1 mouse cellular context compared by ENCODE assay signal in the genomic region with DNA sequence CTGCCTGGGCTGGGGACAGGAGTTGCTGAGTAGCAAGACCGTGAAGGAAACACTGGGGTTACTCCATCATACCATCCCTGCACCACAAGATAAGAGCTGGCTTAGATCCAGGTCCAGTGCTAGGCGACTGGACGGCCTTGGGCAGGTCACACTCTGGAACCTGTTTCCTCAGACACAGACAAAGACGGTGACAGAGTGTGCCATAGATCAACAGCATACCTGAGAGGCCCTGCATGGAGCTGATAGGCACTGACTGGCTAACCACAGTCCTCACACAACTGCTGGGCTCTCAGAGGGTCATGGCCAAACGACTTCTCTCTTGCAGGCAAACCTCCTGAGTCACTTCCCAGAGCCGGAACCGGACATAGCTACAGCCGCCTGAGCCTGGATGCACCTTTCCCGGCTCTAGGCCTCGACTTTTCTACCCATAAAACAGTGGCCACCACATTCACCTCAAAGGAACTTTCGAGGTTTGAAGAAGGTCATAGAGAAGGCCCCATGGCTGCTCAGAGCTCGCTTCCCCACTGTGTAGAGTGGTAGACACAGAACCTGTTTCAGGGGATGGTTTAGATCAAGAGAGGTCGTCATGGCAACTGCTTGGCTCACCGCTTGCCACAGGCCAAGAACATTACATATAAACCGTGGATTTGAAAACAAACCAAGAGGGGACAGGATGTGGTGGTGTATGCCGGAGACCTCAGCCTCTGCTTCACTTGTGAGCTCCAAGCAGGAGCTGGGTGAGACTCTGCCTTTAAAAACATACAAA.
A peak's percentile ranks its signal among the peaks of the same experiment; 100 is the strongest.
TF ChIP-seq lines count a peak whose summit lies in the region.

No protein-coding gene starts in this region.

TF ChIP-seq in MEL, 35 proteins besides CTCF, POLR2A, EP300 and RAD21 (continued from another document):
- no peak for TF ChIP-seq HCFC1 (IDR thresholded peaks at IDR 0.05; ENCODE audit: low read depth, low read length)
- peak; percentile 64 for TF ChIP-seq GATA1 (IDR thresholded peaks at IDR 0.05; ENCODE audit: low read depth, low read length)
- 0 out of 2 replicates have a peak, but pooled peaks have one; percentile 2 for TF ChIP-seq TCF12 (IDR thresholded peaks at IDR 0.05; ENCODE audit: low read depth, low read length)
- TF ChIP-seq E2F4 (IDR thresholded peaks at IDR 0.05; ENCODE audit: borderline replicate concordance, low read depth, low read length): no peak
- no peak for TF ChIP-seq RCOR1 (IDR thresholded peaks at IDR 0.05; ENCODE audit: low read depth, low read length)
- no peak for TF ChIP-seq KAT2A (conservative IDR thresholded peaks at IDR 0.05; ENCODE audit: low read depth, low read length)
- no peak for TF ChIP-seq MAFK (IDR thresholded peaks at IDR 0.05; ENCODE audit: borderline replicate concordance, low read depth, low read length)
- no peak for TF ChIP-seq NRF1 (IDR thresholded peaks at IDR 0.05; ENCODE audit: insufficient read depth, low read depth, low read length, poor library complexity, severe bottlenecking)
- no peak for TF ChIP-seq ZC3H11A (IDR thresholded peaks at IDR 0.05; ENCODE audit: low read depth, low read length)
- TF ChIP-seq BHLHE40 (IDR thresholded peaks at IDR 0.05; ENCODE audit: borderline replicate concordance, low read depth, low read length): no peak
TF ChIP-seq in MEL: peak in this region for 3.
